Mouse (Mus musculus): ENCODE results near the gene Dynlt1a. TPM values are rescaled to one million over a fixed set of nuclear protein-coding genes. Genes with fewer than 3 reads are reported as not detected.
"Not testable (repeated sequence)": the region's sequence is repeated elsewhere in the genome, so short reads cannot be mapped to it uniquely, and the experiment has no call there.

Gene Dynlt1a
- polyA plus RNA-seq, 1 experiment: 5.9 TPM

DNA sequence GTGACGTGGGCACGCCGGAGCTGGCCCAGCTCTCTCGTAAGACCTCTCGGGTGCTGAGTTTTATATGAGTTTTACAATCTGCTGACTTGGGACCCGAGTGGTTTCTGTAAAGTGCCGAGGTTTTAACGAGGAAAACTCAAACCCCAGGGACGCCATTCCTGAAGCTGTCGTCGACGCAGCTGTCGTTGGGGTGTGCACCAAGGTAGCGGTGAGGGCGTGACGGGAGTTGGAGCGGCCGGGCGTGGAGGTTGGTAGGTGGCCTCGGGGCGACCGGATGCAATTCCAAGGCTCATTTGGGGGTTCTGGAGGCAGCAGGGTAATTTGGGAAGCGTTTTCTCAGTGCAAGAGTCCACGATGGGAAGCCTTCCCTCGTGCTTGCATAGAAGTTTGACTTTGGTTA is 46.5 kb downstream of the Dynlt1a start:
- H3K27ac ChIP-seq (ENCODE audit: insufficient read depth, low read length); H3K27me3 ChIP-seq (ENCODE audit: control insufficient read depth, insufficient read depth, low read length, poor library complexity, severe bottlenecking); H3K9me3 ChIP-seq (replicated peaks; ENCODE audit: control insufficient read depth, insufficient read depth, low read length, poor library complexity, severe bottlenecking); H3K4me1 ChIP-seq (ENCODE audit: control insufficient read depth, insufficient read depth, low read length); H3K36me3 ChIP-seq (ENCODE audit: control insufficient read depth, insufficient read depth, low read length, poor library complexity, severe bottlenecking): not testable (repeated sequence)
- H3K9ac ChIP-seq (ENCODE audit: low read depth, poor library complexity, severe bottlenecking): peak overlapping the region; percentile 85; the same call in 1 of the 2 replicates
- peak overlapping the region; percentile 70 for H3K4me3 ChIP-seq (ENCODE audit: low read depth, low read length)

DNA sequence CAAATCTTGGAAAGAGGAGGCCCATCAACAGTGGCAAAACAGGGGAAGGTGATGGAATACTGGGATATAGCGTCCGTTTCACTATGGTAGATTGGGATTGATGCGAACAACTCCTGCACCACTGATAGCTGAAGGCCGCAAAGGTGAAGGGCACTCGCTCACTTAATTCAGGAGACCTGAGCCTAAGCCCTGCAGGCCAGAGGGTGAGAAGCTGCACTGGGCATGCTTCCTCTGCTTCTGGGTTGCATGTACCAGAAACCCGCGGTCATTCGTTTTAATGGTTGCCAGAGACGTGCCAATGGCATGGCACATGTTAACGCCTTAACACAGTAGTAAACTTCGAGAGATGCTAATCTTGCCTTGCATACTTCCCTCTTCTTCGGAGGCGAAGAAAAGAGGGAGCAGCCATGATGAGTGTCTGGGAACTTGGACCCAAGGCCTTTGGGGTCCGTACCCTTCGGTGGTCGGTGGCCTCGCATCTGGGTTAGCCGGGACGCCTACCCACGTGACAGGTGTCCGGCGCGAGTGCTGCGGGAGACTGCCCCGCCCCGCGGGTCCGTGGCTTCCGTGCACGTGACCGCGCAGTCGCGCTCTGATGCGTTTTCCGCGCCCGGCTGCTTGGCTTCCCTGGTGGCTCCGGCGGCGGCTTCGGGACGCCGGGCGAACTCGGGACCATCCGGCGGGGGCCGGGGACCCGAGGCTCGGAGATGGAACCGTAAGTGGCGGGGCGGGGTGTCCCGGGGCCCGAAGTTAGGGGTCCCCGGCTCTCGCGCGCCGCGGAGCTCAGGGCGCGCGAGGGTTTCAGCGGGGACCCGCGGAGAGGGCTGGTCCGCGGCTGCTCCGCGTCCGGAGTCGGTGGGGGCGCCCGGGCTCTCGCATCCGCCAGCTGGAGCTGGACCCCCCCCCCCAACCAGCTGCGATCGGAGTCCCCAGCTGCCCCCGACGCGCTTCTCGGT is 47.1 kb downstream of the Dynlt1a start:
- peak overlapping the region; percentile 70 for H3K4me3 ChIP-seq (ENCODE audit: low read depth, low read length)
- not testable (repeated sequence) for H3K27ac ChIP-seq (ENCODE audit: insufficient read depth, low read length); H3K36me3 ChIP-seq (ENCODE audit: control insufficient read depth, insufficient read depth, low read length, poor library complexity, severe bottlenecking); H3K27me3 ChIP-seq (ENCODE audit: control insufficient read depth, insufficient read depth, low read length, poor library complexity, severe bottlenecking); H3K9me3 ChIP-seq (replicated peaks; ENCODE audit: control insufficient read depth, insufficient read depth, low read length, poor library complexity, severe bottlenecking); H3K4me1 ChIP-seq (ENCODE audit: control insufficient read depth, insufficient read depth, low read length)
- peak overlapping the region; percentile 85; the same call in 1 of the 2 replicates for H3K9ac ChIP-seq (ENCODE audit: low read depth, poor library complexity, severe bottlenecking)

DNA sequence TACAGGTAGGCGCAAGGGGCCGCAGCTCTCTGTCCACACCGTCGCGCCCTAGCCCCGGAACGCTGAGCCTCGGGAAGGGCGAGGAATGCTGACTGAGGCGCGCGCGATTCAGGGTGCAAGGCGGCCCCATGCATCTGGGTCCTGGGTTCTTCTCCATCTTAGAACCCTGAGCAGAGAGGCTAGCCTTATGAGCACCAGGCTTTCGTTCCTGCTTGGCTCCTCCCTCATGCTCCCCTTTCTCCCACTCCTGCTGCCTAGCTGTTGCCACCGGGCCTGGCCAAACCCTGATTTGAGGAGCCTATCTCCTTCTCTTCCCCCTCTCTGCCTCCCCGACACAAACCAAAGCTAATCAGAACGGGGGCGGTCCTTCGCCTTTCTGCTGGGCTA is 60.2 kb downstream of the Dynlt1a start:
- H3K4me1 ChIP-seq (ENCODE audit: control insufficient read depth, insufficient read depth, low read length); H3K9ac ChIP-seq (ENCODE audit: low read depth, poor library complexity, severe bottlenecking); H3K27me3 ChIP-seq (ENCODE audit: control insufficient read depth, insufficient read depth, low read length, poor library complexity, severe bottlenecking); H3K27ac ChIP-seq (ENCODE audit: insufficient read depth, low read length); H3K36me3 ChIP-seq (ENCODE audit: control insufficient read depth, insufficient read depth, low read length, poor library complexity, severe bottlenecking); H3K9me3 ChIP-seq (replicated peaks; ENCODE audit: control insufficient read depth, insufficient read depth, low read length, poor library complexity, severe bottlenecking): not testable (repeated sequence)
- peak overlapping the region; percentile 42 for H3K4me3 ChIP-seq (ENCODE audit: low read depth, low read length)

DNA sequence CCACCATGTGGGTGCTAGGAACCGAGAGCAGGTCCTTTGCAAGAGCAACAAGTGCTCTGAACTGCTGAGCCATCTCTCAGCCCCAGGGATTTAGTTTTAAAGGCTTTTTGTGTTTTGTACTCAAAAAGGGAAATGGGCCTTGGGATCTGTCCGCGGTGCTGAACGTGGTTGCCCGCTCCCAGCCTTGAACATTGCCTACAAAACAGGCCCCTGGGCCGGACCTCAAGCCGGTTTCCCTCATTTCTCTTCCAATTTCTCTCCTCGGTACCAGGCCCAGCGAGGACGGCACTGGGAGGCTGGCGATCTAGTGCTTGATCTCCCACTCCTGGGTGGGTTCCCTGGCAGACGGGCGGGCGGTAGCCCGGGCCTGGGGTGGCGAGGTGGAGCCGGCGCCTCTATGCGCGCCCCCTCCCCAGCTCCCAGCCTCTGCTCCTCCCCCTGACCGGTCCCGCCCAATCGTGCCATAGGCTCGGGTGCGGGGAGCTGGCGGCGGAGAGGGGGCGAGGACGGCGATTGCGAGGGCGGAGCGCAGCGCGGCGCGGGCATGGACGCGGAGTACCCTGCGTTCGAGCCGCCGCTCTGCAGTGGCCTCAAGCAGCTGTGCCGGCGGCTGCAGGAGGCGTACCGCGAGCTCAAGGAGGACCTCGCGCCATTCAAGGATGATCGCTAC is 60.8 kb downstream of the Dynlt1a start, which contains the start of gene Tmem181a:
Gene Tmem181a (plus strand): TSS at position 461 of the 670 bp plus-strand sequence.
- H3K36me3 ChIP-seq (ENCODE audit: control insufficient read depth, insufficient read depth, low read length, poor library complexity, severe bottlenecking); H3K27ac ChIP-seq (ENCODE audit: insufficient read depth, low read length); H3K9ac ChIP-seq (ENCODE audit: low read depth, poor library complexity, severe bottlenecking); H3K27me3 ChIP-seq (ENCODE audit: control insufficient read depth, insufficient read depth, low read length, poor library complexity, severe bottlenecking); H3K4me1 ChIP-seq (ENCODE audit: control insufficient read depth, insufficient read depth, low read length); H3K9me3 ChIP-seq (replicated peaks; ENCODE audit: control insufficient read depth, insufficient read depth, low read length, poor library complexity, severe bottlenecking): not testable (repeated sequence)
- peak within 1 kb of the TSS; percentile 42 for H3K4me3 ChIP-seq (ENCODE audit: low read depth, low read length)

Other genes with a start within 250 kb of the Dynlt1a start
- gene Serac1, start 237.8 kb downstream of the Dynlt1a start, polyA plus RNA-seq (2011; ENCODE audit: insufficient read depth, insufficient read length, low read depth, missing spikeins): 22.6 and 25.8 TPM in 2 replicates
- 69.7 and 71.4 TPM in 2 replicates for gene Gtf2h5, start 237.7 kb downstream of the Dynlt1a start, polyA plus RNA-seq (2011; ENCODE audit: insufficient read depth, insufficient read length, low read depth, missing spikeins)
- 59.4 and 61.8 TPM in 2 replicates for gene Tulp4, start 211.1 kb downstream of the Dynlt1a start, polyA plus RNA-seq (2011; ENCODE audit: insufficient read depth, insufficient read length, low read depth, missing spikeins)
- gene Tmem181a, start 60.6 kb downstream of the Dynlt1a start, polyA plus RNA-seq (2011; ENCODE audit: insufficient read depth, insufficient read length, low read depth, missing spikeins): 21.6 and 23.9 TPM in 2 replicates
- gene Dynlt1b, start 112.6 kb upstream of the Dynlt1a start, polyA plus RNA-seq (2011; ENCODE audit: insufficient read depth, insufficient read length, low read depth, missing spikeins): 226 and 249 TPM in 2 replicates